Mouse (Mus musculus): Measurements from ENCODE around the gene Faim. TPM values are rescaled to one million over a fixed set of nuclear protein-coding genes. Genes with fewer than 3 reads are reported as not detected.

Faim gene
- total and polyA plus RNA-seq, 3 experiments: 30.7 to 53.6 TPM; not detected in 1

GRCm38 (mm10) chr9:99044761-99045160, 58.6 kb downstream of the Faim start:
- no peaks in the 10 kb centered on the region for H3K4me1 ChIP-seq (ENCODE audit: control insufficient read depth in 1 of 2, insufficient read depth in 2 of 2, low read length in 2 of 2)
- H3K4me3 ChIP-seq (ENCODE audit: control insufficient read depth in 1 of 2, insufficient read depth in 1 of 2, low read depth in 2 of 2, low read length in 2 of 2): no peak overlapping the region
- TF ChIP-seq HCFC1 (IDR thresholded peaks at IDR 0.05; ENCODE audit: low read depth, low read length) (no peak), E2F4 (IDR thresholded peaks at IDR 0.05; ENCODE audit: borderline replicate concordance, low read depth, low read length) (no peak), MAFK (IDR thresholded peaks at IDR 0.05; ENCODE audit: borderline replicate concordance, low read depth, low read length) (no peak), USF1 (IDR thresholded peaks at IDR 0.05; ENCODE audit: low read depth, low read length) (no peak), USF2 (IDR thresholded peaks at IDR 0.05; ENCODE audit: borderline replicate concordance in 1 of 2, insufficient read depth in 1 of 2, low read depth in 1 of 2, low read length in 2 of 2) (no peak), UBTF (IDR thresholded peaks at IDR 0.05; ENCODE audit: borderline replicate concordance, insufficient read depth, low read depth, low read length) (no peak), POLR2A (IDR thresholded peaks at IDR 0.05; ENCODE audit: control insufficient read depth in 1 of 2, insufficient read depth in 1 of 2, low read depth in 1 of 2, low read length in 2 of 2, poor library complexity in 1 of 2) (no peak), TCF12 (IDR thresholded peaks at IDR 0.05; ENCODE audit: low read depth, low read length) (no peak), GATA1 (IDR thresholded peaks at IDR 0.05; ENCODE audit: low read depth, low read length) (no peak), CHD1 (IDR thresholded peaks at IDR 0.05; ENCODE audit: low read depth, low read length) (no peak), ZKSCAN1 (IDR thresholded peaks at IDR 0.05; ENCODE audit: low read depth, low read length) (no peak)
- no peak overlapping the region for H3K9ac ChIP-seq (ENCODE audit: control insufficient read depth, low read depth, low read length, poor library complexity, severe bottlenecking)
- no peaks in the 10 kb centered on the region; a peak in 1 of 4 replicates for H3K36me3 ChIP-seq (ENCODE audit: control insufficient read depth in 1 of 2, insufficient read depth in 2 of 2, low read length in 2 of 2)
- no peak for DNase-seq (ENCODE audit: low read depth, low spot score)
- no peaks in the 10 kb centered on the region for H3K27me3 ChIP-seq (ENCODE audit: control insufficient read depth in 1 of 2, insufficient read depth in 2 of 2, low read length in 2 of 2)
- no peaks in the 10 kb centered on the region for H3K9me3 ChIP-seq (replicated peaks; ENCODE audit: insufficient read depth, low read length)
- no peaks in the 10 kb centered on the region for H3K79me2 ChIP-seq (ENCODE audit: control insufficient read depth, insufficient read depth, low read length, poor library complexity)
- H3K27ac ChIP-seq (ENCODE audit: control insufficient read depth, low read depth, low read length): no peak overlapping the region

DNA sequence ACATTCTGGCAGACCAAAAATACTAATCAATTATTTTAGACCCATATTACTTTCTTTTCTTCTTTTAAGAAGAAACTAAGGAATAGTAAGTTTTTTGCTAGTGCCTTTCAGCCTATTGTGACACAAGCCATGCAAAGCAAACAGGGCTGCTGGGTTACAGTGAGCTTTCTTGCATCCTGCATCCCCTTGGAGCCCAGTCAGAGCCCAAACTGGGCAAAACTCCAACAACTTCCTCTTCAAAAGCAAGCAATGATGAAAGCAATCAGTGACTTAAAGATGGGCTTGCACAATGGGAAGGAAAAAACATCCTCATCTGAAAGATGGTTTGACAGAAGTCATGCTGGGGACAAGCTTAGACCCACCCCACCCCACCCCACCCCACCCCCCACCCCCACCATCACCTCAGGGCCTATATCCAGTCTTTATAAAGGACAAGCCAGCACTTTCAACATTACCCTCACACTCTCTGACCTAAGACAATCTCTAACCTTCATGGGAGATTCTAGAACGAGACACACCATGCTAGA, 62.6 kb downstream of the Faim start:
- DNase-seq (ENCODE audit: low read depth, low spot score): peak; percentile 22
- Histone ChIP-seq H3K4me1 (ENCODE audit: control insufficient read depth in 1 of 2, insufficient read depth in 2 of 2, low read length in 2 of 2) (no peaks in the 10 kb centered on the region), H3K9me3 (replicated peaks; ENCODE audit: insufficient read depth, low read length) (no peaks in the 10 kb centered on the region), H3K4me3 (ENCODE audit: control insufficient read depth in 1 of 2, insufficient read depth in 1 of 2, low read depth in 2 of 2, low read length in 2 of 2) (no peak overlapping the region), H3K9ac (ENCODE audit: control insufficient read depth, low read depth, low read length, poor library complexity, severe bottlenecking) (no peak overlapping the region), H3K27me3 (ENCODE audit: control insufficient read depth in 1 of 2, insufficient read depth in 2 of 2, low read length in 2 of 2) (no peaks in the 10 kb centered on the region), H3K27ac (ENCODE audit: control insufficient read depth, low read depth, low read length) (no peak overlapping the region), H3K79me2 (ENCODE audit: control insufficient read depth, insufficient read depth, low read length, poor library complexity) (no peaks in the 10 kb centered on the region), H3K36me3 (ENCODE audit: control insufficient read depth in 1 of 2, insufficient read depth in 2 of 2, low read length in 2 of 2) (no peaks in the 10 kb centered on the region)
- no peak for TF ChIP-seq USF1 (IDR thresholded peaks at IDR 0.05; ENCODE audit: low read depth, low read length)
- no peak for TF ChIP-seq ETS1 (IDR thresholded peaks at IDR 0.05; ENCODE audit: low read depth, low read length)
- no peak for TF ChIP-seq RCOR1 (IDR thresholded peaks at IDR 0.05; ENCODE audit: low read depth, low read length)
- TF ChIP-seq TCF12 (IDR thresholded peaks at IDR 0.05; ENCODE audit: low read depth, low read length): no peak
- TF ChIP-seq JUND (IDR thresholded peaks at IDR 0.05; ENCODE audit: low read depth, low read length): no peak
- TF ChIP-seq MYB (IDR thresholded peaks at IDR 0.05; ENCODE audit: low read depth, low read length): no peak
- TF ChIP-seq ZNF384 (IDR thresholded peaks at IDR 0.05; ENCODE audit: low read depth, low read length): no peak
- TF ChIP-seq NELFE (IDR thresholded peaks at IDR 0.05; ENCODE audit: low read depth, low read length): no peak
- TF ChIP-seq TAL1 (IDR thresholded peaks at IDR 0.05; ENCODE audit: low read length): no peak
- TF ChIP-seq NRF1 (IDR thresholded peaks at IDR 0.05; ENCODE audit: insufficient read depth, low read depth, low read length, poor library complexity, severe bottlenecking): no peak
- no peak for TF ChIP-seq POLR2AphosphoS5 (IDR thresholded peaks at IDR 0.05; ENCODE audit: borderline replicate concordance, low read depth, low read length)
- no peak for TF ChIP-seq GATA1 (IDR thresholded peaks at IDR 0.05; ENCODE audit: low read depth, low read length)
- TF ChIP-seq ZC3H11A (IDR thresholded peaks at IDR 0.05; ENCODE audit: low read depth, low read length): no peak
- no peak for TF ChIP-seq EP300 (IDR thresholded peaks at IDR 0.05; ENCODE audit: low read depth in 1 of 2, low read length in 2 of 2)
- TF ChIP-seq MAX (IDR thresholded peaks at IDR 0.05; ENCODE audit: low read length): no peak
- TF ChIP-seq SIN3A (IDR thresholded peaks at IDR 0.05; ENCODE audit: low read length): no peak
- TF ChIP-seq ELF1 (IDR thresholded peaks at IDR 0.05; ENCODE audit: low read depth, low read length): no peak
- TF ChIP-seq MEF2A (IDR thresholded peaks at IDR 0.05; ENCODE audit: extremely low read depth, insufficient replicate concordance, low read depth, low read length, poor library complexity, severe bottlenecking): no peak
